In genomic region chr2:157139251-157139802, GRCm38 (mm10) we compare ENCODE assay signal across 22 mouse cellular contexts. TPM values are rescaled to one million over a fixed set of nuclear protein-coding genes. Genes with fewer than 3 reads are reported as not detected.
"Had no signal": no experiment of that assay in that cellular context is flagged by ENCODE, and none has a peak within 500 bp of the region (broad histone marks: within the 10 kb centered on the region; RNA-seq: fewer than 3 reads in every experiment).

No protein-coding gene starts in this region.

- H3K4me3 ChIP-seq: limb, embryonic 12.5 days; midbrain, embryonic 10.5 days; midbrain, embryonic 15.5 days had no signal

- H3K4me2 ChIP-seq: limb, embryonic 12.5 days; midbrain, embryonic 15.5 days had no signal

- H3K27me3 ChIP-seq: limb, embryonic 12.5 days; midbrain, embryonic 15.5 days had no signal

- H3K4me1 ChIP-seq: limb, embryonic 12.5 days had no signal

- H3K9me3 ChIP-seq: midbrain, embryonic 15.5 days had no signal

- H3K27ac ChIP-seq: kidney, postnatal 0 days; limb, embryonic 12.5 days; liver, embryonic 14.5 days; midbrain, embryonic 10.5 days; midbrain, embryonic 15.5 days; stomach, postnatal 0 days had no signal

- H3K9ac ChIP-seq: limb, embryonic 12.5 days; liver, embryonic 14.5 days; midbrain, embryonic 15.5 days had no signal

- H3K36me3 ChIP-seq: midbrain, embryonic 15.5 days had no signal

- DNase-seq: kidney, adult 11 months; kidney, adult 9 months; kidney, postnatal 36 days; layer of hippocampus, adult 9-11 months; layer of hippocampus, postnatal 36 days; liver; lung, adult 2 months; lung, postnatal 4 days; right cerebral cortex, postnatal 14 days; thymus, adult 2 months; thymus, postnatal 36 days had no signal

- ATAC-seq: lung, postnatal 0 days; midbrain, embryonic 15.5 days had no signal

RNA-seq across cellular contexts. Expression of gene Tldc2, which starts 52.5 kb away (rescaled TPM):
- total RNA-seq: layer of hippocampus, adult 18-20 months; layer of hippocampus, postnatal 36 days; left cerebral cortex, adult 8-10 months; left cerebral cortex, postnatal 36 days had no signal
- polyA plus RNA-seq: limb, embryonic 12.5 days; liver, embryonic 14.5 days; lung, adult 2 months; lung, postnatal 0 days; midbrain, embryonic 10.5 days; midbrain, embryonic 15.5 days; neural tube, embryonic 14.5 days; stomach, postnatal 0 days; thymus, adult 2 months had no signal
